Mouse (Mus musculus): Measurements from ENCODE around the gene Cd8b1.

- TF ChIP-seq POLR2A (IDR thresholded peaks at IDR 0.05; ENCODE audit: control insufficient read depth, extremely low read depth, insufficient read depth, low read length, poor library complexity) (peak; percentile 59), CTCF (IDR thresholded peaks at IDR 0.05; ENCODE audit: borderline replicate concordance, control insufficient read depth, extremely low read depth, insufficient read depth, low read length, poor library complexity) (no peak)
These were observed 38.2 kb downstream of the Cd8b1 start for GRCm38 (mm10) chr6:71360751-71361150.

Data from thymus, adult 2 months (tissue).